Mouse (Mus musculus) neural tube, embryonic 13.5 days (tissue): Measurements from ENCODE around the gene Nck1. TPM values are rescaled to one million over a fixed set of nuclear protein-coding genes. Genes with fewer than 3 reads are reported as not detected.

ENCODE experiments used
- polyA plus RNA-seq: library from polyadenylated mRNA; unstranded; fragments of >200 nt; fragmentation: Nextera tagmentation; extraction: Ambion mirVana; gene quantifications from 2 replicates; pipeline ENCODE4 v1.2.1, GENCODE M21; 2015

The Nck1 gene
- polyA plus RNA-seq, 1 experiment from 2014 or later = 68.6 TPM

Other genes starting within 250 kb of the Nck1 start
- 0.34 and 0.38 TPM in 2 replicates for gene Il20rb, start 59.3 kb downstream of the Nck1 start, polyA plus RNA-seq
- 14.0 and 15.1 TPM in 2 replicates for gene Slc35g2, start 25.0 kb upstream of the Nck1 start, polyA plus RNA-seq
- 36.3 and 38.1 TPM in 2 replicates for gene Stag1, start 51.7 kb upstream of the Nck1 start, polyA plus RNA-seq